Mouse (Mus musculus) limb, embryonic 10.5 days (tissue): ENCODE data around the gene Sec22c. TPM values are rescaled to one million over a fixed set of nuclear protein-coding genes. Genes with fewer than 3 reads are reported as not detected.

Source experiments
- DNase-seq: peaks from one replicate; pipeline ENCODE4 v3.0.0-alpha.2; 2017; ENCODE audit warnings: low spot score
- H3K27ac ChIP-seq: fragments of 300-500 bp; sonication (generic); 2 replicates; pipeline ENCODE4 v1.5.1; 2016; ENCODE audit warnings: mild to moderate bottlenecking
- H3K27me3 ChIP-seq: fragments of 300-500 bp; sonication (generic); 2 replicates; pipeline ENCODE4 v1.6.1; 2016; ENCODE audit warnings: low read depth, mild to moderate bottlenecking; ENCODE audit not compliant: poor library complexity, severe bottlenecking
- H3K36me3 ChIP-seq: fragments of 300-500 bp; sonication (generic); 2 replicates; pipeline ENCODE4 v1.6.1; 2016; ENCODE audit warnings: mild to moderate bottlenecking, moderate library complexity
- H3K4me1 ChIP-seq: fragments of 300-500 bp; sonication (generic); 2 replicates; pipeline ENCODE4 v1.6.1; 2016
- H3K4me3 ChIP-seq: fragments of 300-500 bp; sonication (generic); 2 replicates; pipeline ENCODE4 v1.5.1; 2016; ENCODE audit warnings: mild to moderate bottlenecking, moderate library complexity
- H3K9me3 ChIP-seq: fragments of 300-500 bp; sonication (generic); replicated peaks from 2 replicates; pipeline ENCODE4 v1.6.1; 2016; ENCODE audit warnings: mild to moderate bottlenecking
- WGBS: fragments of 180-500 bp; shearing (Covaris S2); methylation state at CpG from one replicate; pipeline ENCODE4 v1.1.7; 2016; 5-methylcytosine and 5-hydroxymethylcytosine counted together
- polyA plus RNA-seq: library from polyadenylated mRNA; unstranded; fragments of >200 nt; fragmentation: Nextera tagmentation; extraction: Ambion mirVana; gene quantifications from 2 replicates; pipeline ENCODE4 v1.2.1, GENCODE M21; 2016

Sec22c gene
- polyA plus RNA-seq, 1 experiment from 2014 or later: 12.6 TPM

DNA sequence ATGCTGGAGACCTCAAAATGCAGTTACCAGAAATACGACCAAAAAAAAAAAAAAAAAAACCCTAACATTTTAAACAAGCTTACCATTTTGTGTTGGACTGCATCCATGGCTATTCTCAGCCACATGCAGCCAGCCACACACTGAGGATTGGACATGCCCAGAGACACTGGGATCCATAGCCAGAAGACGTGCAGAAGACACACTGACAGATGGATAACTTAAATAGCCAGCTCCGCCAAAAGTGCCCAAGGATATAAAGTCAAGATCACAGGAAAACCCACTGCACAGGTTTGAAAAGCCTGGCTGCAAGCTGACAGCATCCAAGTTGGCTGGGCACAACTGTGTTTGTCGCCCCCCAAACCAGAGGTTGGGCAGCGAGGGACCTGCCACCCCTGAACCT is 41.2 kb downstream of the Sec22c start:
- H3K4me1 ChIP-seq: peaks cover 27% of the 10 kb centered on the region
- no peak overlapping the region for H3K4me3 ChIP-seq
- DNase-seq: no peak
- H3K36me3 ChIP-seq: no peaks in the 10 kb centered on the region
- WGBS: 88% methylated on average over 5 of the region's 5 CpGs
- H3K9me3 ChIP-seq: no peaks in the 10 kb centered on the region
- peaks cover 40% of the 10 kb centered on the region for H3K27me3 ChIP-seq
- H3K27ac ChIP-seq: no peak overlapping the region

DNA sequence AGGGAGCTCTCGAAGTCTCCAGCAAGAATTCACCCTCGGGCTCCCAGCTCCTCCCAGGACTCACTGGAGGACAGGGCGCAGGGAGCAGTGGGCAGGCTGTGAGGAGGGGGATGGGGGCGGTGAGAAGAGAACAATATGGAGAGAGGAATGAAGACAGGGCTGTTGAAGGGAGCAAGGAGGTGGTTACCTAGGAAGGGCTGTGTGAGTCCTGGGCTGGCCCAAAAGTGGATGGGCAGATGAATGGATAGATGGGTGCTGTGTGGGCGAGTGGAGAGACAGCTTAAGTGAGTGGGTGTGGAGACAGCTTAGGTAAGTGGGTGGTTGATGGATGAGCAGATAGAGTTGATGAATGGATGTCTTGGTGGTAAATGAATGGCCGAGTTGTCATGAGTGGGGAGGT is 41.8 kb downstream of the Sec22c start:
- peaks cover 34% of the 10 kb centered on the region for H3K27me3 ChIP-seq
- no peak overlapping the region for H3K27ac ChIP-seq

DNA sequence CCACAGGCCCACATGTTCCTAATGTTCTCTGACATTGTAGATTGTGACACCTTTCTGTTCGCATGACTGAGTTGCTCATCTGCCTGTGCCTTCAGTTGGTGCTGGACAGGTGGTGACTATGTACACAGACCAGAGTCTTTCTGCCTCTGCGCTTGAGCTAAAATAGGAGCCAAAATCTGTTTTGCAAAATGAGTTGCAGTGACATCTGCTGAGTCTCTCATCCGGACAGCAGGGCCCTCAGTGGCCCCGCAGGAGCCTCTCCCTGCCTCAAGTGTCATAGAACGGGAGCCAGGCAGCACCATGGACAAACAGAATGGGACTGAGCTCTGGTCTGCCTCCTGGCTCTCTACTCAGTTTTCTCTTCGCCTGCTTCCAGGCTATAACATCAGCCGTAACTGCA is 45.5 kb downstream of the Sec22c start:
- DNase-seq: no peak
- Histone ChIP-seq H3K27ac (no peak overlapping the region), H3K4me3 (no peak overlapping the region), H3K36me3 (no peaks in the 10 kb centered on the region), H3K9me3 (no peaks in the 10 kb centered on the region), H3K4me1 (no peaks in the 10 kb centered on the region), H3K27me3 (peaks cover 13% of the 10 kb centered on the region; the same call in 1 of the 2 replicates)
- 85% methylated on average over 7 of the region's 7 CpGs for WGBS

More for the DNA sequence above, 41.8 kb downstream of the Sec22c start:
- no peak overlapping the region for H3K4me3 ChIP-seq
- WGBS: 81% methylated on average over 6 of the region's 6 CpGs
- no peaks in the 10 kb centered on the region for H3K36me3 ChIP-seq
- H3K9me3 ChIP-seq: no peaks in the 10 kb centered on the region
- peaks cover 21% of the 10 kb centered on the region for H3K4me1 ChIP-seq
- DNase-seq: no peak

DNA sequence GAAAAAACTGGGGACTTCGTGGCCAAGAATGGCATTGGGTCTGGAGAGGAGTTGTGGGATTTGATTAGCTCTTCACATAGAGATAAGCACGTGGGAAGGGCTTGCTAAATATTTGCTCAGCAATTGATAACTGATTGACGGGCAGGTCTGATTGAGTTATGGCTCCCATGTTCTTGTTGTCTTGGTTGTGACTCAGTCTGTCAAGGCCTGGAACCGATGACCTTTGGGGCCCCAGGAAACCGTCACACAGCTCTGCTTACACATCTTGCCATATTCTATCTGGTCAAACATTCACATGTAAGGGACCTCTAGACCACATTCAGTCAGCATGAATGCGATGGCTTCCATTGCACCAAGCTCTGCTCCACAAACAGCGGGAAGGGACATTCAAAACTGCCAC is 47.0 kb downstream of the Sec22c start:
- no peaks in the 10 kb centered on the region for H3K36me3 ChIP-seq
- WGBS: 90% methylated on average over 7 of the region's 7 CpGs
- no peak overlapping the region for H3K4me3 ChIP-seq
- no peaks in the 10 kb centered on the region for H3K9me3 ChIP-seq
- peaks cover 13% of the 10 kb centered on the region; the same call in 1 of the 2 replicates for H3K27me3 ChIP-seq
- H3K4me1 ChIP-seq: no peaks in the 10 kb centered on the region
- no peak for DNase-seq
- no peak overlapping the region for H3K27ac ChIP-seq

GRCm38 (mm10) chr9:121657143-121657542 is 48.1 kb downstream of the Sec22c start:
- Histone ChIP-seq H3K9me3 (no peaks in the 10 kb centered on the region), H3K36me3 (no peaks in the 10 kb centered on the region), H3K27me3 (peaks cover 13% of the 10 kb centered on the region; the same call in 1 of the 2 replicates), H3K27ac (no peak overlapping the region), H3K4me1 (no peaks in the 10 kb centered on the region), H3K4me3 (no peak overlapping the region)
- DNase-seq: no peak
- WGBS: 56% methylated on average over 13 of the region's 13 CpGs

DNA sequence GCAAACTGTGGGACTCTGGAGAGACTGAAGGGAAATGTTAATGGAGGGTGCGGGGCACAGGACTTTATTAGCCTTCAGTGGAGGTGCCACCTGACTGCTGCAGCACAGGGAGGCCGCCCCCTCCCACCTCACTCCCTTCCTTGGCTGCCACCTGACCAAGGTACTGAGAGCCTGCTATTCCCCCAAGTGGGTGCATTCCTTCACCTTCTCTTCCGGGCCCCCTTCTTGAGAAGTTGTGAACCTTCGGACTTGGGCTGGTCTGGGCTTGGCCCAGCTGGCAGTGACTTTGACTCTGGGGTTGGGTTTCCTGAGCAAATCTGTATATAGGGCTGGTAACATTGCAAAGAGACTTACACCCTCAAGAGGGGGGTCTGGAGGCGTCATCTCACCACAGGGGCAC is 49.0 kb downstream of the Sec22c start:
- H3K4me1 ChIP-seq: no peaks in the 10 kb centered on the region
- WGBS: 83% methylated on average over 5 of the region's 5 CpGs
- H3K36me3 ChIP-seq: no peaks in the 10 kb centered on the region
- H3K4me3 ChIP-seq: no peak overlapping the region
- peaks cover 13% of the 10 kb centered on the region; the same call in 1 of the 2 replicates for H3K27me3 ChIP-seq
- DNase-seq: no peak
- no peaks in the 10 kb centered on the region for H3K9me3 ChIP-seq
- H3K27ac ChIP-seq: no peak overlapping the region

- Histone ChIP-seq H3K4me3 (no peak overlapping the region), H3K27me3 (peaks cover 13% of the 10 kb centered on the region; the same call in 1 of the 2 replicates), H3K36me3 (no peaks in the 10 kb centered on the region), H3K4me1 (no peaks in the 10 kb centered on the region), H3K27ac (no peak overlapping the region), H3K9me3 (no peaks in the 10 kb centered on the region)
- WGBS: 90% methylated on average over 10 of the region's 10 CpGs
- no peak for DNase-seq
These were observed 51.6 kb downstream of the Sec22c start for GRCm38 (mm10) chr9:121653668-121654067.

DNA sequence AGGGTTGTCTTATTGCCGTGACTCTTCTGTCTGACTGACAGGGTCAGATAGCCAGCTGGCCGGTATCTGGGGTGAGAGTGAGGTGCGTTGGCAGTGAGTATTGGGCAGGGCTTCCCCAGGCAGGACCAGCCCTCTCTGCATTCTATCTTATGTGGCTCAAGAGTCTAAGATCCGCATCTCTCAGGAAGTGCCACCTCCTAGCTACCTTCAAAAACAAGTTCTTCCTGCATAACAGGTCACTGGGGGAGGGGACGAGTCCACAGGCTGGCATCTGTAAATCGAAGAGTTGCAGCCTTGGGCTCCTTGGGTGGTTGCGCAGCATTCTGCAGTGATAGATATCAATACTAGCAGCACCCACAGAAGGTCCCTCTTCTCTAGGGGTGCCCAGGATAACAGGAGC is 58.3 kb downstream of the Sec22c start:
- Histone ChIP-seq H3K9me3 (no peaks in the 10 kb centered on the region), H3K27ac (no peak overlapping the region), H3K27me3 (peaks cover 40% of the 10 kb centered on the region)

GRCm38 (mm10) chr9:121644855-121645254 is 60.4 kb downstream of the Sec22c start:
- no peak overlapping the region for H3K27ac ChIP-seq
- no peak for DNase-seq
- peaks cover 20% of the 10 kb centered on the region for H3K4me1 ChIP-seq
- H3K36me3 ChIP-seq: no peaks in the 10 kb centered on the region
- H3K9me3 ChIP-seq: no peaks in the 10 kb centered on the region
- no peak overlapping the region for H3K4me3 ChIP-seq
- peaks cover 62% of the 10 kb centered on the region for H3K27me3 ChIP-seq
- WGBS: 46% methylated on average over 3 of the region's 3 CpGs

More for the DNA sequence above, 58.3 kb downstream of the Sec22c start:
- 73% methylated on average over 7 of the region's 7 CpGs for WGBS
- Histone ChIP-seq H3K36me3 (no peaks in the 10 kb centered on the region), H3K4me3 (no peak overlapping the region), H3K4me1 (peaks cover 12% of the 10 kb centered on the region)
- DNase-seq: no peak

- Histone ChIP-seq H3K4me3 (peak within 1 kb of the TSS; percentile 63), H3K36me3 (no peaks in the 10 kb centered on the region), H3K4me1 (peaks cover 20% of the 10 kb centered on the region), H3K27me3 (peaks cover 84% of the 10 kb centered on the region), H3K27ac (peak within 1 kb of the TSS; percentile 65), H3K9me3 (no peaks in the 10 kb centered on the region)
- under 1% methylated on average over 79 of the region's 79 CpGs for WGBS
- DNase-seq: peak; percentile 84
These were observed 62.7 kb downstream of the Sec22c start, which contains the start of gene Vipr1 for GRCm38 (mm10) chr9:121642401-121643181. TSS of gene Vipr1 (plus strand) at chr9:121642716.

DNA sequence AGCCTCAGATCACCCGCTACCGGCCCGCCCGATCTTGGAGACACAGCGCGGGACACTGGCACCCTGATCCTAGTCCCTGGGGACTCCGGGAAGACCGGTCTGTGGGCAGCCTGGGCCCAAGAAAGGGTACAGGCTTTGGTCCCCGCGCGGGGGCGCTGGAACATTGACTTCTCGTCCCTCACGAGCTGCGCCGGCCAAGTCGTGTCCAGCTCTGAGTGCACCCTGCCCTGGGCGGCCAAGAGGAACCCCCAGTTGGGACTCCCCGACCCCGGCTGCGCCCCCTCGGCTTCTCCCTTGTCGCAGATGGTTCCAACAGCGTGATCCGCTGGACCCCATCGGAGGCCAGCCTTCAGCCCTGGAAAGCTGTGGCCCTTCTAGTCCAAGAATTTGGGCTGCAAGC is 63.3 kb downstream of the Sec22c start, which contains the start of gene Lyzl4:
Gene Lyzl4 (minus strand): TSS at position 96 of the 400 bp plus-strand sequence.
- peak within 1 kb of the TSS; percentile 63 for H3K4me3 ChIP-seq
- H3K36me3 ChIP-seq: no peaks in the 10 kb centered on the region
- H3K9me3 ChIP-seq: no peaks in the 10 kb centered on the region
- H3K4me1 ChIP-seq: peaks cover 20% of the 10 kb centered on the region
- under 1% methylated on average over 26 of the region's 26 CpGs for WGBS
- H3K27ac ChIP-seq: peak within 1 kb of the TSS; percentile 65
- peaks cover 90% of the 10 kb centered on the region for H3K27me3 ChIP-seq
- DNase-seq: peak; percentile 83

DNA sequence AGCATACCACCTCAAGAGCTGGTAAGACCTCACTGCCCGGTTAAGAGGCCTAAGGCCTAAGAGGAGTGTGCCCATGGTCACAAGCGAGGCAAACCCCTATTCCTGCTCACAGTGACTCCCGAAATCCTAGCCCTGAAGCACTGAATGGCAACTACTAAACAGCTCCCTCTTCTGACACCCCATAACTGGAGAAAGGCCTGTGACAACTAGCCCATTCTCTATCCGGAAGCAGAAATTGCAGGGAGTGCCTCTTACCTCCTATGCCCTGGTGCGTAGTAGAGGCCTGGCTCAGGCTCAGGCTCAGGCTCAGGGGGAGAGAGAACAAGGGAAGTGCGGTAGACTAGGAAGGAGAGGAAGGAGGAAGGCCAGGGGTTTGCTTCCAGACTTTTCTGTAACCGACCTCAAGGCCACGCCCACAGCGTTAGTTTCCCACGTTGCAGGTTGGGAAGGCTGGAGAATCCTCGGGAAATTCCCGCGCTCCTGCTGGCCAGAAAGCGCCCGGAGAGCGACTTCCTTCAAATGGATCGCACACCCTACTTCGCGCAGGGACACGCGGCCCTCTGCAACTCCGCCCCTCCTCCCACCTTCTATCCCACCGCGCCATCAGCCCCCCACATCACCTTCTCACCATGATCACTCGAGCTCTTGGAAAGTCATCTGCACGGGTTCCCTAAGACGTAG is 63.9 kb downstream of the Sec22c start:
- Histone ChIP-seq H3K36me3 (no peaks in the 10 kb centered on the region), H3K9me3 (no peaks in the 10 kb centered on the region), H3K27ac (no peak overlapping the region), H3K4me3 (peak overlapping the region; percentile 63), H3K27me3 (peaks cover 95% of the 10 kb centered on the region), H3K4me1 (peaks cover 21% of the 10 kb centered on the region)
- 12% methylated on average over 27 of the region's 27 CpGs for WGBS
- DNase-seq: peak; percentile 53

DNA sequence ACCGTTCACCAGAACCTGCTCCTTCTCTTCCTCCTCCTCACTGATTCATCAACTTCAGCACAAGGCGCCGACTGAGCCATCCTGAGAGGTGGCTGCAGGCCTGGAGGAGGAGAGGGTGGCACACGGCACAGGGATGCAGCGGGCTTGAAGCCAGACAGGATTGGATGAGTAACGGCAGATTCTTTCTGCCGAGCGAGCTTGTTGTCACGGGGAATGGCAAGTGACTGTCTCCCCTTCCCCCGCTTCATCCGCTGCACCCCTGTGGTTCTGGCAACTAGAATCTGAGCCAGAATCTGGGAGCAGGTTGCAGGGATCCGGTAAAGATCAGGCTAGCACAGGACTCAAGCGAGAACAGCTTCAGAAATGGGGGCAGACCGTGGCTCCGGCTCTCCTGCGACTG is 65.5 kb downstream of the Sec22c start:
- Histone ChIP-seq H3K27ac (no peak overlapping the region), H3K27me3 (peaks cover 98% of the 10 kb centered on the region), H3K36me3 (no peaks in the 10 kb centered on the region), H3K9me3 (no peaks in the 10 kb centered on the region), H3K4me3 (no peak overlapping the region), H3K4me1 (peaks cover 28% of the 10 kb centered on the region)
- DNase-seq: no peak
- 52% methylated on average over 16 of the region's 16 CpGs for WGBS
